Mouse (Mus musculus) brain, embryonic 14.5 days (tissue): ENCODE measurements around the gene Grin2a.
"Not testable (repeated sequence)": the region's sequence is repeated elsewhere in the genome, so short reads cannot be mapped to it uniquely, and the experiment has no call there.

Experiments
- CTCF ChIP-seq: fragments of 200-500 bp; IDR thresholded peaks from 2 replicates; pipeline ENCODE4 v1.5.1; 2012; ENCODE audit warnings: inconsistent platforms, mild to moderate bottlenecking, moderate library complexity, borderline replicate concordance; ENCODE audit not compliant: insufficient read depth, insufficient read length; ENCODE audit errors: extremely low read depth
- POLR2A ChIP-seq: fragments of 200-500 bp; IDR thresholded peaks from 2 replicates; pipeline ENCODE4 v1.6.1; 2012; ENCODE audit warnings: mild to moderate bottlenecking, inconsistent platforms, borderline replicate concordance; ENCODE audit not compliant: poor library complexity, insufficient read depth, insufficient read length, severe bottlenecking; ENCODE audit errors: extremely low read depth

- not testable (repeated sequence) for TF ChIP-seq CTCF, POLR2A
Observed at GRCm38 (mm10) chr16:9612596-9612995, 382.8 kb downstream of the Grin2a start.
